11 mouse cellular contexts compared by ENCODE assay signal in genomic region chr3:28531294-28531956, GRCm38 (mm10).
DNase-seq lines count a peak whose midpoint lies in the region; ATAC-seq and TF ChIP-seq lines count a peak whose summit lies in the region.
"Had no signal": no experiment of that assay in that cellular context is flagged by ENCODE, and none has a peak within 500 bp of the region (broad histone marks: within the 10 kb centered on the region; RNA-seq: fewer than 3 reads in every experiment).

No protein-coding gene starts in this region.

- H3K4me2 ChIP-seq in limb, embryonic 14.5 days (replicated peaks; ENCODE audit: low read depth, low read length, severe bottlenecking): peak overlapping the region; percentile 25
- H3K4me2 ChIP-seq: intestine, embryonic 15.5 days; lung, embryonic 14.5 days had no signal

- H3K27me3 ChIP-seq in limb, embryonic 14.5 days (ENCODE audit: control insufficient read depth, insufficient read depth, low read length): no peaks in the 10 kb centered on the region
- H3K27me3 ChIP-seq: intestine, embryonic 15.5 days had no signal

- peak overlapping the region; percentile 28 for H3K4me3 ChIP-seq in limb, embryonic 14.5 days (replicated peaks; ENCODE audit: low read length)
- H3K4me3 ChIP-seq: intestine, embryonic 15.5 days had no signal

- H3K9ac ChIP-seq in limb, embryonic 14.5 days (ENCODE audit: low read depth, low read length, severe bottlenecking): peak overlapping the region; percentile 25
- H3K9ac ChIP-seq: intestine, embryonic 15.5 days; lung, embryonic 14.5 days had no signal

- H3K27ac ChIP-seq in limb, embryonic 14.5 days (replicated peaks; ENCODE audit: low read depth, low read length): no peak overlapping the region
- H3K27ac ChIP-seq: intestine, embryonic 15.5 days had no signal

- no peak for TF ChIP-seq POLR2A in brain, embryonic 14.5 days (IDR thresholded peaks at IDR 0.05; ENCODE audit: borderline replicate concordance, extremely low read depth, insufficient read depth, insufficient read length, poor library complexity, severe bottlenecking)
- no peak for TF ChIP-seq POLR2A in limb, embryonic 14.5 days (IDR thresholded peaks at IDR 0.05; ENCODE audit: borderline replicate concordance, extremely low read depth, insufficient read depth, insufficient read length)

- 63% methylated on average over 15 of the region's 15 CpGs for WGBS in limb, embryonic 14.5 days

- H3K36me3 ChIP-seq in limb, embryonic 14.5 days (ENCODE audit: control insufficient read depth, insufficient read depth, low read length): no peaks in the 10 kb centered on the region
- H3K36me3 ChIP-seq: intestine, embryonic 15.5 days had no signal

- ATAC-seq in limb, embryonic 14.5 days (ENCODE audit: low FRiP score, low read depth): peak; percentile 50; the same call in 1 of the 2 replicates
- ATAC-seq: intestine, embryonic 15.5 days had no signal

- H3K4me1 ChIP-seq in limb, embryonic 14.5 days (ENCODE audit: control insufficient read depth, insufficient read depth, low read length): no peaks in the 10 kb centered on the region
- H3K4me1 ChIP-seq: intestine, embryonic 15.5 days had no signal

- no peaks in the 10 kb centered on the region for H3K9me3 ChIP-seq in limb, embryonic 14.5 days (ENCODE audit: control insufficient read depth, low read length)
- H3K9me3 ChIP-seq: intestine, embryonic 15.5 days had no signal

- DNase-seq in layer of hippocampus, adult 11-12 months (ENCODE audit: low spot score): peak; percentile 47
- DNase-seq in layer of hippocampus, postnatal 14 days (ENCODE audit: low spot score in 2 of 2): no peak
- peak; percentile 30 for DNase-seq in ES-CJ7 (ENCODE audit: low read depth, low spot score)
- peak; percentile 65 for DNase-seq in brain, embryonic 14.5 days (ENCODE audit: low read depth)
- DNase-seq in limb, embryonic 14.5 days (ENCODE audit: low spot score): peak; percentile 57
- DNase-seq in spleen, postnatal 10 days (ENCODE audit: low spot score in 2 of 2): no peak
- no peak for DNase-seq in spleen, postnatal 14 days (ENCODE audit: low spot score in 2 of 2)
- DNase-seq: cerebellum, adult 18-20 months; heart, adult 18-20 months; lung, embryonic 14.5 days had no signal

- no peak for TF ChIP-seq CTCF in brain, embryonic 14.5 days (IDR thresholded peaks at IDR 0.05; ENCODE audit: borderline replicate concordance, extremely low read depth, insufficient read depth, insufficient read length)

Comparison
In these comparisons a context has a peak if more than half of its experiments do, and no peak if none do; other contexts are left out.
1. DNase-seq: peak in layer of hippocampus, adult 11-12 months (single experiment), ES-CJ7 (single experiment), brain, embryonic 14.5 days (single experiment) and limb, embryonic 14.5 days (single experiment); none in layer of hippocampus, postnatal 14 days (0 of 2), spleen, postnatal 10 days (0 of 2) and spleen, postnatal 14 days (0 of 2).